Mouse (Mus musculus): ENCODE results near the gene Pik3r5. TPM values are rescaled to one million over a fixed set of nuclear protein-coding genes. Genes with fewer than 3 reads are reported as not detected.

Gene Pik3r5
- total and polyA plus RNA-seq, 3 experiments = 3.2 to 5.7 TPM; not detected in 1

GRCm38 (mm10) chr11:68407266-68407926 lies 24.5 kb upstream of the Pik3r5 start:
- Histone ChIP-seq H3K27ac (ENCODE audit: control insufficient read depth, low read depth, low read length) (no peak overlapping the region), H3K36me3 (ENCODE audit: control insufficient read depth in 1 of 2, insufficient read depth in 2 of 2, low read length in 2 of 2) (peaks cover 0 to 4% of the 10 kb centered on the region in 2 experiments; a peak in 1 of 4 replicates), H3K27me3 (ENCODE audit: control insufficient read depth in 1 of 2, insufficient read depth in 2 of 2, low read length in 2 of 2) (no peaks in the 10 kb centered on the region), H3K4me1 (ENCODE audit: control insufficient read depth in 1 of 2, insufficient read depth in 2 of 2, low read length in 2 of 2) (peaks cover 0 to 12% of the 10 kb centered on the region in 2 experiments; a peak in 2 of 4 replicates), H3K9ac (ENCODE audit: control insufficient read depth, low read depth, low read length, poor library complexity, severe bottlenecking) (peak overlapping the region; percentile 13), H3K79me2 (ENCODE audit: control insufficient read depth, insufficient read depth, low read length, poor library complexity) (no peaks in the 10 kb centered on the region), H3K9me3 (replicated peaks; ENCODE audit: insufficient read depth, low read length) (no peaks in the 10 kb centered on the region), H3K4me3 (ENCODE audit: control insufficient read depth in 1 of 2, insufficient read depth in 1 of 2, low read depth in 2 of 2, low read length in 2 of 2) (peak overlapping the region; percentile 8 to 17; a peak in 2 of 4 replicates)
- peak; percentile 79 for DNase-seq (ENCODE audit: low read depth, low spot score)
- TF ChIP-seq KAT2A (conservative IDR thresholded peaks at IDR 0.05; ENCODE audit: low read depth, low read length) = no peak
- no peak; the same call in 1 of the 2 replicates for TF ChIP-seq SMC3 (IDR thresholded peaks at IDR 0.05; ENCODE audit: low read depth, low read length)
- TF ChIP-seq ETS1 (IDR thresholded peaks at IDR 0.05; ENCODE audit: low read depth, low read length) = 0 out of 2 replicates have a peak, but pooled peaks have one; percentile 5
- TF ChIP-seq NELFE (IDR thresholded peaks at IDR 0.05; ENCODE audit: low read depth, low read length) = 0 out of 2 replicates have a peak, but pooled peaks have one; percentile 23
- TF ChIP-seq ZMIZ1 (IDR thresholded peaks at IDR 0.05; ENCODE audit: low read depth, low read length) = no peak
- peak; percentile 21; the same call in 1 of the 2 replicates for TF ChIP-seq MXI1 (IDR thresholded peaks at IDR 0.05; ENCODE audit: low read depth, low read length)
- TF ChIP-seq NRF1 (IDR thresholded peaks at IDR 0.05; ENCODE audit: insufficient read depth, low read depth, low read length, poor library complexity, severe bottlenecking) = no peak
- TF ChIP-seq POLR2A (IDR thresholded peaks at IDR 0.05; ENCODE audit: control insufficient read depth in 1 of 2, insufficient read depth in 1 of 2, low read depth in 1 of 2, low read length in 2 of 2, poor library complexity in 1 of 2) = no peak
- no peak for TF ChIP-seq MAFK (IDR thresholded peaks at IDR 0.05; ENCODE audit: borderline replicate concordance, low read depth, low read length)
- TF ChIP-seq MEF2A (IDR thresholded peaks at IDR 0.05; ENCODE audit: extremely low read depth, insufficient replicate concordance, low read depth, low read length, poor library complexity, severe bottlenecking) = no peak
- TF ChIP-seq MAX (IDR thresholded peaks at IDR 0.05; ENCODE audit: low read length) = 0 out of 2 replicates have a peak, but pooled peaks have one; percentile 1
- peak; percentile 50; the same call in 1 of the 2 replicates for TF ChIP-seq MAZ (IDR thresholded peaks at IDR 0.05; ENCODE audit: low read depth, low read length)

GRCm38 (mm10) chr11:68408127-68408526 lies 23.8 kb upstream of the Pik3r5 start:
- Histone ChIP-seq H3K27me3 (ENCODE audit: control insufficient read depth in 1 of 2, insufficient read depth in 2 of 2, low read length in 2 of 2) (no peaks in the 10 kb centered on the region), H3K9me3 (replicated peaks; ENCODE audit: insufficient read depth, low read length) (no peaks in the 10 kb centered on the region), H3K27ac (ENCODE audit: control insufficient read depth, low read depth, low read length) (no peak overlapping the region), H3K9ac (ENCODE audit: control insufficient read depth, low read depth, low read length, poor library complexity, severe bottlenecking) (peak overlapping the region; percentile 54), H3K4me3 (ENCODE audit: control insufficient read depth in 1 of 2, insufficient read depth in 1 of 2, low read depth in 2 of 2, low read length in 2 of 2) (peak overlapping the region; percentile 50 to 70), H3K79me2 (ENCODE audit: control insufficient read depth, insufficient read depth, low read length, poor library complexity) (no peaks in the 10 kb centered on the region), H3K36me3 (ENCODE audit: control insufficient read depth in 1 of 2, insufficient read depth in 2 of 2, low read length in 2 of 2) (peaks cover 0 to 4% of the 10 kb centered on the region in 2 experiments; a peak in 1 of 4 replicates), H3K4me1 (ENCODE audit: control insufficient read depth in 1 of 2, insufficient read depth in 2 of 2, low read length in 2 of 2) (peaks cover 0 to 12% of the 10 kb centered on the region in 2 experiments; a peak in 2 of 4 replicates)
- DNase-seq (ENCODE audit: low read depth, low spot score) = peak; percentile 92
- no peak for TF ChIP-seq USF2 (IDR thresholded peaks at IDR 0.05; ENCODE audit: borderline replicate concordance in 1 of 2, insufficient read depth in 1 of 2, low read depth in 1 of 2, low read length in 2 of 2)
- TF ChIP-seq TCF12 (IDR thresholded peaks at IDR 0.05; ENCODE audit: low read depth, low read length) = 0 out of 2 replicates have a peak, but pooled peaks have one; percentile 16
- no peak; the same call in 1 of the 2 replicates for TF ChIP-seq ELF1 (IDR thresholded peaks at IDR 0.05; ENCODE audit: low read depth, low read length)
- no peak for TF ChIP-seq KAT2A (conservative IDR thresholded peaks at IDR 0.05; ENCODE audit: low read depth, low read length)
- TF ChIP-seq RAD21 (IDR thresholded peaks at IDR 0.05; ENCODE audit: low read depth, low read length) = peak; percentile 98
- no peak for TF ChIP-seq POLR2A (IDR thresholded peaks at IDR 0.05; ENCODE audit: control insufficient read depth in 1 of 2, insufficient read depth in 1 of 2, low read depth in 1 of 2, low read length in 2 of 2, poor library complexity in 1 of 2)
- no peak for TF ChIP-seq USF1 (IDR thresholded peaks at IDR 0.05; ENCODE audit: low read depth, low read length)
- no peak for TF ChIP-seq GATA1 (IDR thresholded peaks at IDR 0.05; ENCODE audit: low read depth, low read length)
- TF ChIP-seq MYC (IDR thresholded peaks at IDR 0.05; ENCODE audit: low read depth, low read length) = no peak
- TF ChIP-seq NELFE (IDR thresholded peaks at IDR 0.05; ENCODE audit: low read depth, low read length) = no peak
- peak; percentile 91 for TF ChIP-seq ZC3H11A (IDR thresholded peaks at IDR 0.05; ENCODE audit: low read depth, low read length)
- TF ChIP-seq ZNF384 (IDR thresholded peaks at IDR 0.05; ENCODE audit: low read depth, low read length) = 0 out of 2 replicates have a peak, but pooled peaks have one; percentile 14
- no peak for TF ChIP-seq MAX (IDR thresholded peaks at IDR 0.05; ENCODE audit: low read length)
- 0 out of 2 replicates have a peak, but pooled peaks have one; percentile 39 for TF ChIP-seq HCFC1 (IDR thresholded peaks at IDR 0.05; ENCODE audit: low read depth, low read length)
- no peak for TF ChIP-seq E2F4 (IDR thresholded peaks at IDR 0.05; ENCODE audit: borderline replicate concordance, low read depth, low read length)
- no peak for TF ChIP-seq MAFK (IDR thresholded peaks at IDR 0.05; ENCODE audit: borderline replicate concordance, low read depth, low read length)
- no peak for TF ChIP-seq MEF2A (IDR thresholded peaks at IDR 0.05; ENCODE audit: extremely low read depth, insufficient replicate concordance, low read depth, low read length, poor library complexity, severe bottlenecking)
- TF ChIP-seq TBP (IDR thresholded peaks at IDR 0.05; ENCODE audit: low read depth, low read length) = no peak
- TF ChIP-seq CTCF (IDR thresholded peaks at IDR 0.05 in 2 of 3, conservative IDR thresholded peaks at IDR 0.05 in 1 of 3; ENCODE audit: control insufficient read depth in 1 of 3, insufficient read depth in 1 of 3, low read depth in 2 of 3, low read length in 3 of 3, poor library complexity in 1 of 3, severe bottlenecking in 1 of 3) = peak; percentile 79 to 98 (median 88)
- TF ChIP-seq POLR2AphosphoS5 (IDR thresholded peaks at IDR 0.05; ENCODE audit: borderline replicate concordance, low read depth, low read length) = no peak
- no peak for TF ChIP-seq JUND (IDR thresholded peaks at IDR 0.05; ENCODE audit: low read depth, low read length)
